Mouse (Mus musculus): ENCODE measurements around the gene Pex10.

GRCm38 (mm10) chr4:155090688-155091449 lies 24.1 kb downstream of the Pex10 start:
- TF ChIP-seq POLR2A (IDR thresholded peaks at IDR 0.05; ENCODE audit: control insufficient read depth, low read depth, low read length) (no peak), CTCF (IDR thresholded peaks at IDR 0.05; ENCODE audit: control insufficient read depth, insufficient read depth, insufficient replicate concordance, low read depth, low read length) (no peak)
